In the genomic region with DNA sequence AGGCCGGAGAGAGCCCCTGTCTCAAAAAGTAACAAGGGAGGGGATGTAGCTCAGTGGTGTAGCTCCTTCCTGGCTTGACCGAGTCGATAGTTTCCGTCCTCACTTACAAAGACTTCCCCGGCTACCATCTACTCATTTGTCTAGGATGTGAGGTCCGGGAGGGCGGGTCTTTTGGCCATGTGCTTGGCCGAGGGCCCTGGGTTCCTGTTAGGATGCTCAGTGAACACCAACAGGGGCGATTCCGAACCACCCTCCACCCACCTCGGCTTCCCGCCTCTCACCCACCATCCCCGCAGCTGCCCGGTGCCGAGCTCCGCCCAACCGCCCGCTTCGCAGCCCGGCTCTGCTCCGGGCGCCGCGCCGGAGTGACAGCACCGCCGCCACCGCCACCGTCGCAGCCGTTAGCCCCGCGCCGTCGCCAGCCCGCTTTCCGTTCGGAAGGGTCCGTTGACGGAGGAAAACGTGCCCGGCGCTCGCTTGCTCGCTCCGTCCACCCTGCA, we compare ENCODE assay signal across 8 mouse cellular contexts. TPM values are rescaled to one million over a fixed set of nuclear protein-coding genes. Genes with fewer than 3 reads are reported as not detected.
DNase-seq lines count a peak whose midpoint lies in the region; ATAC-seq and TF ChIP-seq lines count a peak whose summit lies in the region.

A gene (minus strand): TSS at position 340 of the 500 bp plus-strand sequence.

- no peak for TF ChIP-seq POLR2A in olfactory bulb, adult 2 months (IDR thresholded peaks at IDR 0.05; ENCODE audit: insufficient read depth, low read depth, low read length)

- under 1% methylated on average over 35 of the region's 46 CpGs for WGBS in forebrain, embryonic 15.5 days
- WGBS in lung, embryonic 14.5 days: under 1% methylated on average over 35 of the region's 46 CpGs
- under 1% methylated on average over 46 of the region's 46 CpGs for WGBS in olfactory bulb, adult 2 months

- H3K4me3 ChIP-seq in forebrain, embryonic 15.5 days: peak within 1 kb of the TSS; percentile 61
- H3K4me3 ChIP-seq in layer of hippocampus, adult 2 months: peak within 1 kb of the TSS; percentile 68
- H3K4me3 ChIP-seq in lung, embryonic 14.5 days (ENCODE audit: low read depth, low read length): peak within 1 kb of the TSS; percentile 52
- H3K4me3 ChIP-seq in olfactory bulb, adult 2 months (ENCODE audit: insufficient read depth, low read depth, low read length): peak within 1 kb of the TSS; percentile 64

- no peaks in the 10 kb centered on the region for H3K9me3 ChIP-seq in forebrain, embryonic 15.5 days
- H3K9me3 ChIP-seq in lung, embryonic 14.5 days (ENCODE audit: low read depth, low read length): no peaks in the 10 kb centered on the region

- H3K36me3 ChIP-seq in forebrain, embryonic 15.5 days: no peaks in the 10 kb centered on the region
- H3K36me3 ChIP-seq in lung, embryonic 14.5 days (ENCODE audit: insufficient read depth): no peaks in the 10 kb centered on the region

- peak within 1 kb of the TSS; percentile 13 for H3K27ac ChIP-seq in forebrain, embryonic 15.5 days (replicated peaks)
- peak within 1 kb of the TSS; percentile 96 for H3K27ac ChIP-seq in layer of hippocampus, adult 2 months
- peak within 1 kb of the TSS; percentile 47 for H3K27ac ChIP-seq in lung, embryonic 14.5 days (ENCODE audit: low read depth)
- H3K27ac ChIP-seq in olfactory bulb, adult 2 months (ENCODE audit: insufficient read depth, low read depth, low read length): peak within 1 kb of the TSS; percentile 59

- H3K4me1 ChIP-seq in forebrain, embryonic 15.5 days: peaks cover 16% of the 10 kb centered on the region; the same call in 1 of the 2 replicates
- H3K4me1 ChIP-seq in lung, embryonic 14.5 days (ENCODE audit: insufficient read depth): no peaks in the 10 kb centered on the region
- H3K4me1 ChIP-seq in olfactory bulb, adult 2 months (ENCODE audit: control insufficient read depth, insufficient read depth, low read length): peaks cover 9% of the 10 kb centered on the region

- no peak for TF ChIP-seq CTCF in layer of hippocampus, adult 2 months (conservative IDR thresholded peaks at IDR 0.05)
- TF ChIP-seq CTCF in lung, embryonic 14.5 days (IDR thresholded peaks at IDR 0.05; ENCODE audit: low read depth): no peak
- TF ChIP-seq CTCF in olfactory bulb, adult 2 months (IDR thresholded peaks at IDR 0.05; ENCODE audit: insufficient read depth, low read depth, low read length): no peak

- H3K4me2 ChIP-seq in forebrain, embryonic 15.5 days (replicated peaks): peak within 1 kb of the TSS; percentile 92
- H3K4me2 ChIP-seq in lung, embryonic 14.5 days: peak within 1 kb of the TSS; percentile 98

- intact Hi-C loops in heart, postnatal 36 days (cut with DNase I): loop anchor here (5.0 kb wide), 1 partner anchor 36 kb away; no protein-coding TSS in a partner anchor

- peaks cover 13% of the 10 kb centered on the region; the same call in 1 of the 2 replicates for H3K27me3 ChIP-seq in forebrain, embryonic 15.5 days
- no peaks in the 10 kb centered on the region for H3K27me3 ChIP-seq in lung, embryonic 14.5 days (ENCODE audit: insufficient read depth, low read length)

- DNase-seq in MN1 (ENCODE audit: low spot score): peak; percentile 78
- DNase-seq in c-Kit-positive CD71-positive TER-119-positive erythroid progenitor cells, embryonic 14.5 days (ENCODE audit: low spot score): peak; percentile 60
- DNase-seq in heart, postnatal 36 days: peak; percentile 66 to 70
- DNase-seq in layer of hippocampus, adult 2 months (ENCODE audit: low spot score in 2 of 2): peak; percentile 30 to 62
- DNase-seq in lung, embryonic 14.5 days: peak; percentile 80
- no peak for DNase-seq in adipocyte (ENCODE audit: low spot score)

- ATAC-seq in forebrain, embryonic 15.5 days (replicated peaks): peak; percentile 78
- peak; percentile 84 for ATAC-seq in lung, embryonic 14.5 days (ENCODE audit: insufficient read depth)

- peak within 1 kb of the TSS; percentile 61 for H3K9ac ChIP-seq in forebrain, embryonic 15.5 days (replicated peaks)
- peak within 1 kb of the TSS; percentile 71 for H3K9ac ChIP-seq in lung, embryonic 14.5 days

RNA-seq across cellular contexts. Expression of the gene that starts here (rescaled TPM):
- 19.9 and 20.5 TPM in 2 replicates for polyA plus RNA-seq in forebrain, embryonic 15.5 days (2015; fragmentation: Nextera tagmentation; extraction: Ambion mirVana)
- total RNA-seq in heart, postnatal 36 days (2021): 1 to 10 TPM; 1.6 to 2.0 TPM
- total RNA-seq in layer of hippocampus, adult 2 months (2021): 100 to 1,000 TPM; 104 to 109 TPM
- 8.4 and 8.9 TPM in 2 replicates for polyA plus RNA-seq in lung, embryonic 14.5 days (2014; fragmentation: Nextera tagmentation; extraction: Ambion mirVana)
- polyA plus RNA-seq in olfactory bulb, adult 2 months (2012; ENCODE audit: insufficient read depth, insufficient read length, low replicate concordance, missing spikeins): not detected in 2 replicates

Comparison
In these comparisons a context has a peak if more than half of its experiments do, and no peak if none do; other contexts are left out.
1. RNA of the gene that starts here (total RNA-seq): 104 to 109 TPM in layer of hippocampus, adult 2 months; 1.6 to 2.0 TPM in heart, postnatal 36 days; every median in the first group is over 10 times any median in the second.
2. H3K27ac ChIP-seq: peak in every context shown above with its lines; median percentile 96 in layer of hippocampus, adult 2 months; 59 in olfactory bulb, adult 2 months; 47 in lung, embryonic 14.5 days; 13 in forebrain, embryonic 15.5 days.
3. Peak in every context shown above with its lines, with median percentiles within 50 percentile points of each other: H3K4me3 ChIP-seq.